Mouse (Mus musculus) v-Abl transformed pro-B cells (cell line): Measurements from ENCODE around the gene Car10.

Source experiments
- in situ Hi-C, 2 experiments: fragments of 400-800 bp; cut with MboI; formaldehyde crosslinking; loops; one replicate each; pipeline ENCODE4 v1.15.1; 2025; ENCODE audit not compliant: unreplicated experiment in 2 of 2

Car10 gene

GRCm38 (mm10) chr11:93484661-93485060 lies 386.8 kb downstream of the Car10 start:
- in situ Hi-C loops = no loop called here

GRCm38 (mm10) chr11:93487021-93487420 lies 389.2 kb downstream of the Car10 start:
- in situ Hi-C loops = no loop called here

- in situ Hi-C loops = no loop called here
Measured at GRCm38 (mm10) chr11:93487913-93488604, 390.2 kb downstream of the Car10 start.

- in situ Hi-C loops = no loop called here
Measured at GRCm38 (mm10) chr11:93490211-93490820, 392.5 kb downstream of the Car10 start.

GRCm38 (mm10) chr11:93497896-93498295 lies 400.1 kb downstream of the Car10 start:
- in situ Hi-C loops = no loop called here

GRCm38 (mm10) chr11:93500442-93500841 lies 402.6 kb downstream of the Car10 start:
- in situ Hi-C loops = loop anchor here (10.0 kb wide), 1 partner anchor 354 kb away; no protein-coding TSS in a partner anchor

GRCm38 (mm10) chr11:93501671-93502070 lies 403.8 kb downstream of the Car10 start:
- in situ Hi-C loops = loop anchor here (10.0 kb wide), 1 partner anchor 353 kb away; no protein-coding TSS in a partner anchor

- in situ Hi-C loops = loop anchor here (10.0 kb wide), 1 partner anchor 352 kb away; no protein-coding TSS in a partner anchor
Measured at GRCm38 (mm10) chr11:93502864-93503263, 405.0 kb downstream of the Car10 start.

GRCm38 (mm10) chr11:93503469-93503868 lies 405.6 kb downstream of the Car10 start:
- in situ Hi-C loops = loop anchor here (10.0 kb wide), 1 partner anchor 351 kb away; no protein-coding TSS in a partner anchor

- in situ Hi-C loops = loop anchor here (10.0 kb wide), 1 partner anchor 345 kb away; no protein-coding TSS in a partner anchor
Measured at GRCm38 (mm10) chr11:93509527-93510235, 411.9 kb downstream of the Car10 start.

- in situ Hi-C loops = no loop called here
Measured at GRCm38 (mm10) chr11:93512843-93513242, 415.0 kb downstream of the Car10 start.

- in situ Hi-C loops = no loop called here
Measured at GRCm38 (mm10) chr11:93514396-93514795, 416.6 kb downstream of the Car10 start.

GRCm38 (mm10) chr11:93515566-93515965 lies 417.7 kb downstream of the Car10 start:
- in situ Hi-C loops = no loop called here

- in situ Hi-C loops = no loop called here
Measured at GRCm38 (mm10) chr11:93516216-93516615, 418.4 kb downstream of the Car10 start.

GRCm38 (mm10) chr11:93516946-93517345 lies 419.1 kb downstream of the Car10 start:
- in situ Hi-C loops = no loop called here

- in situ Hi-C loops = no loop called here
Measured at GRCm38 (mm10) chr11:93522501-93522900, 424.7 kb downstream of the Car10 start.

GRCm38 (mm10) chr11:93525921-93526320 lies 428.1 kb downstream of the Car10 start:
- in situ Hi-C loops = no loop called here

- in situ Hi-C loops = no loop called here
Measured at GRCm38 (mm10) chr11:93531029-93531680, 433.3 kb downstream of the Car10 start.

- in situ Hi-C loops = no loop called here
Measured at GRCm38 (mm10) chr11:93536244-93536643, 438.4 kb downstream of the Car10 start.

- in situ Hi-C loops = no loop called here
Measured at GRCm38 (mm10) chr11:93548904-93549303, 451.1 kb downstream of the Car10 start.

- in situ Hi-C loops = no loop called here
Measured at GRCm38 (mm10) chr11:93550908-93551307, 453.1 kb downstream of the Car10 start.
